Comparison of ENCODE assay signal across 27 mouse cellular contexts in genomic region chr10:41467325-41467724, GRCm38 (mm10). TPM values are rescaled to one million over a fixed set of nuclear protein-coding genes. Genes with fewer than 3 reads are reported as not detected.
DNase-seq lines count a peak whose midpoint lies in the region; ATAC-seq and TF ChIP-seq lines count a peak whose summit lies in the region.
"Had no signal": no experiment of that assay in that cellular context is flagged by ENCODE, and none has a peak within 500 bp of the region (broad histone marks: within the 10 kb centered on the region; RNA-seq: fewer than 3 reads in every experiment).

No protein-coding gene starts in this region.

- TF ChIP-seq CTCF in kidney, adult 2 months (conservative IDR thresholded peaks at IDR 0.05; ENCODE audit: insufficient read depth, insufficient read length, low read depth, low read length) = no peak

- ATAC-seq in kidney, embryonic 15.5 days (replicated peaks; ENCODE audit: low FRiP score) = no peak
- ATAC-seq in granulocyte monocyte progenitor cell, adult 5-6 weeks (replicated peaks; ENCODE audit: poor library complexity, severe bottlenecking) = no peak
- ATAC-seq: forebrain, embryonic 14.5 days; intestine, postnatal 0 days; Patski had no signal

- no peak overlapping the region for H3K9ac ChIP-seq in kidney, embryonic 15.5 days
- H3K9ac ChIP-seq: embryonic facial prominence, embryonic 12.5 days; embryonic facial prominence, embryonic 15.5 days; heart, embryonic 12.5 days; heart, embryonic 15.5 days; hindbrain, embryonic 12.5 days; hindbrain, embryonic 15.5 days had no signal

- no peak overlapping the region for H3K4me2 ChIP-seq in kidney, embryonic 15.5 days
- H3K4me2 ChIP-seq: embryonic facial prominence, embryonic 12.5 days; embryonic facial prominence, embryonic 15.5 days; heart, embryonic 12.5 days; heart, embryonic 15.5 days; hindbrain, embryonic 12.5 days; hindbrain, embryonic 15.5 days had no signal

- H3K36me3 ChIP-seq in kidney, adult 2 months (ENCODE audit: control insufficient read depth, insufficient read depth, low read length) = no peaks in the 10 kb centered on the region; the same call in none of the 2 replicates
- H3K36me3 ChIP-seq in kidney, embryonic 15.5 days = peaks cover 32% of the 10 kb centered on the region

- no peak overlapping the region for H3K4me3 ChIP-seq in kidney, adult 2 months (ENCODE audit: insufficient read depth, low read depth, low read length)
- H3K4me3 ChIP-seq in kidney, embryonic 15.5 days (replicated peaks) = no peak overlapping the region
- H3K4me3 ChIP-seq: embryonic facial prominence, embryonic 12.5 days; embryonic facial prominence, embryonic 15.5 days; heart, embryonic 12.5 days; heart, embryonic 15.5 days; hindbrain, embryonic 12.5 days; hindbrain, embryonic 15.5 days had no signal

- TF ChIP-seq POLR2A in kidney, adult 2 months (IDR thresholded peaks at IDR 0.05; ENCODE audit: low read depth, low read length) = no peak

- no peaks in the 10 kb centered on the region for H3K4me1 ChIP-seq in kidney, adult 2 months (ENCODE audit: control insufficient read depth, insufficient read depth, low read length)
- H3K4me1 ChIP-seq in kidney, embryonic 15.5 days = no peaks in the 10 kb centered on the region; the same call in 1 of the 2 replicates
- H3K4me1 ChIP-seq: embryonic facial prominence, embryonic 12.5 days; embryonic facial prominence, embryonic 15.5 days; hindbrain, embryonic 15.5 days had no signal

- DNase-seq in kidney, adult 2 months = no peak
- DNase-seq in retina, postnatal 1 day = peak; percentile 48
- DNase-seq in retina, embryonic 14.5 days (ENCODE audit: low spot score) = no peak
- DNase-seq in R1 (ENCODE audit: low read depth, low spot score) = peak; percentile 97
- DNase-seq in embryo, embryonic 9.5 days (ENCODE audit: extremely low spot score) = no peak
- DNase-seq: adrenal gland, postnatal 10 days; adrenal gland, postnatal 36 days; B cell, adult 2 months; cerebellum, adult 18-20 months; cerebellum, adult 9-10 months; cerebellum, postnatal 14 days; gastrocnemius, postnatal 25 days; heart, postnatal 14 days had no signal

- WGBS in kidney, adult 2 months = 62% methylated on average over 6 of the region's 6 CpGs
- WGBS in kidney, embryonic 15.5 days = 29% methylated on average over 6 of the region's 6 CpGs

- H3K27me3 ChIP-seq in kidney, adult 2 months (replicated peaks; ENCODE audit: control insufficient read depth, insufficient read depth, low read length) = no peaks in the 10 kb centered on the region
- no peaks in the 10 kb centered on the region for H3K27me3 ChIP-seq in kidney, embryonic 15.5 days
- H3K27me3 ChIP-seq: CH12.LX; embryonic facial prominence, embryonic 12.5 days; embryonic facial prominence, embryonic 15.5 days; heart, embryonic 12.5 days; heart, embryonic 15.5 days; hindbrain, embryonic 12.5 days; hindbrain, embryonic 15.5 days; Patski had no signal

- 0 out of 2 replicates have a peak overlapping the region, but pooled peaks have one; percentile 32 for H3K27ac ChIP-seq in kidney, adult 2 months (ENCODE audit: insufficient read depth, low read depth, low read length)
- no peak overlapping the region for H3K27ac ChIP-seq in kidney, embryonic 15.5 days
- H3K27ac ChIP-seq: embryonic facial prominence, embryonic 12.5 days; embryonic facial prominence, embryonic 15.5 days; heart, embryonic 15.5 days; hindbrain, embryonic 12.5 days; hindbrain, embryonic 15.5 days had no signal

- no peaks in the 10 kb centered on the region for H3K9me3 ChIP-seq in kidney, embryonic 15.5 days (replicated peaks)
- H3K9me3 ChIP-seq: embryonic facial prominence, embryonic 12.5 days; embryonic facial prominence, embryonic 15.5 days; G1E; heart, embryonic 12.5 days; heart, embryonic 15.5 days; hindbrain, embryonic 12.5 days; hindbrain, embryonic 15.5 days had no signal

RNA-seq across cellular contexts. Expression of gene Mical1, which starts 8.8 kb away (rescaled TPM):
- 9.1 and 10.2 TPM in 2 replicates for polyA plus RNA-seq in kidney, adult 2 months (2012; rRNA removed)
- 31.5 and 39.3 TPM in 2 replicates for polyA plus RNA-seq in kidney, embryonic 15.5 days (2015; fragmentation: Nextera tagmentation; extraction: Ambion mirVana)
- 74.8 and 105 TPM in 2 replicates for total RNA-seq in granulocyte monocyte progenitor cell, adult 5-6 weeks (2014; fragmentation: Nextera tagmentation)
- total RNA-seq in granulocyte monocyte progenitor cell, adult 5-6 weeks (2017) = 32.2 and 49.3 TPM in 2 replicates

RNA-seq across cellular contexts. Expression of gene Zbtb24, which starts 17.1 kb away (rescaled TPM):
- polyA plus RNA-seq in kidney, adult 2 months (2012; rRNA removed) = 14.9 and 17.9 TPM in 2 replicates
- 18.3 and 19.8 TPM in 2 replicates for polyA plus RNA-seq in kidney, embryonic 15.5 days (2015; fragmentation: Nextera tagmentation; extraction: Ambion mirVana)
- total RNA-seq in granulocyte monocyte progenitor cell, adult 5-6 weeks (2014; fragmentation: Nextera tagmentation) = 11.4 and 14.1 TPM in 2 replicates
- 17.2 and 18.1 TPM in 2 replicates for total RNA-seq in granulocyte monocyte progenitor cell, adult 5-6 weeks (2017)

RNA-seq across cellular contexts. Expression of gene Smpd2, which starts 22.8 kb away (rescaled TPM):
- polyA plus RNA-seq in kidney, adult 2 months (2012; rRNA removed) = 124 and 129 TPM in 2 replicates
- polyA plus RNA-seq in kidney, embryonic 15.5 days (2015; fragmentation: Nextera tagmentation; extraction: Ambion mirVana) = 59.6 and 72.0 TPM in 2 replicates
- 23.0 and 24.4 TPM in 2 replicates for total RNA-seq in granulocyte monocyte progenitor cell, adult 5-6 weeks (2014; fragmentation: Nextera tagmentation)
- 10.1 and 13.0 TPM in 2 replicates for total RNA-seq in granulocyte monocyte progenitor cell, adult 5-6 weeks (2017)

RNA-seq across cellular contexts. Expression of gene Ppil6, which starts 22.9 kb away (rescaled TPM):
- polyA plus RNA-seq in kidney, adult 2 months (2012; rRNA removed) = 2.5 and 3.2 TPM in 2 replicates
- polyA plus RNA-seq in kidney, embryonic 15.5 days (2015; fragmentation: Nextera tagmentation; extraction: Ambion mirVana) = 2.4 and 2.6 TPM in 2 replicates
- not detected in 2 replicates for total RNA-seq in granulocyte monocyte progenitor cell, adult 5-6 weeks (2014; fragmentation: Nextera tagmentation)
- total RNA-seq in granulocyte monocyte progenitor cell, adult 5-6 weeks (2017) = not detected in 2 replicates
- total RNA-seq: CH12.LX; gastrocnemius, adult 8-10 months; gastrocnemius, postnatal 25 days had no signal

RNA-seq across cellular contexts. Expression of gene Cd164, which starts 51.9 kb away (rescaled TPM):
- polyA plus RNA-seq in kidney, adult 2 months (2012; rRNA removed) = 241 and 291 TPM in 2 replicates
- polyA plus RNA-seq in kidney, embryonic 15.5 days (2015; fragmentation: Nextera tagmentation; extraction: Ambion mirVana) = 180 and 188 TPM in 2 replicates
- total RNA-seq in granulocyte monocyte progenitor cell, adult 5-6 weeks (2014; fragmentation: Nextera tagmentation) = 140 and 168 TPM in 2 replicates
- total RNA-seq in granulocyte monocyte progenitor cell, adult 5-6 weeks (2017) = 169 and 206 TPM in 2 replicates

Comparison
In these comparisons a context has a peak if more than half of its experiments do, and no peak if none do; other contexts are left out.
1. DNase-seq: peak in retina, postnatal 1 day (single experiment) and R1 (single experiment); none in kidney, adult 2 months (single experiment), retina, embryonic 14.5 days (single experiment) and embryo, embryonic 9.5 days (single experiment).